Mouse (Mus musculus): Measurements from ENCODE around the gene Pde4b. TPM values are rescaled to one million over a fixed set of nuclear protein-coding genes. Genes with fewer than 3 reads are reported as not detected.
A peak's percentile ranks its signal among the peaks of the same experiment; 100 is the strongest.

Pde4b gene
- polyA plus RNA-seq, 1 experiment from 2014 or later: 19.1 TPM

DNA sequence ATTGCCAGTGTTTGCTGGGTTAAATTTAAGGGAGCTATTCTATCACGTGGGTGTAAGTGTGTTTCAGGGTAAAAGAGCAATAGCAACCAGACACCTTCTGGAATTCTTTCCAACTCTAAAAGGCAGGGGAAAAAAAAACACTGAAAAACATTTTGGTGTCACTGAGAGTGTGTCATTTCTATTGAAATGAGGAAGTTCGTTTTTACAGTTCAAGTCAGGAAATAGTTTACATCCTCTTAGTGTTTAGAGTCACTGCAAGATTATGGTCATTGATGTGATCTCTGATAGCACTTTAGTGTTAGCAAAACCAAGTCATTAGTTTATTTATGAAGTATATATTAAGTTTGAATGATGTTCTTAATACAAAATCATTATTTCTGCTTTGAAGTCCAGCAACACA, 559.7 kb downstream of the Pde4b start:
- WGBS: 46% methylated on average over 2 of the region's 2 CpGs
- Histone ChIP-seq H3K9me3 (no peaks in the 10 kb centered on the region), H3K27me3 (replicated peaks) (no peaks in the 10 kb centered on the region), H3K36me3 (no peaks in the 10 kb centered on the region), H3K4me1 (no peaks in the 10 kb centered on the region), H3K4me2 (no peak overlapping the region), H3K27ac (replicated peaks) (no peak overlapping the region), H3K4me3 (no peak overlapping the region), H3K9ac (no peak overlapping the region)
- ATAC-seq (ENCODE audit: extremely low read depth, insufficient number of reproducible peaks, low FRiP score, low TSS enrichment): no peak

DNA sequence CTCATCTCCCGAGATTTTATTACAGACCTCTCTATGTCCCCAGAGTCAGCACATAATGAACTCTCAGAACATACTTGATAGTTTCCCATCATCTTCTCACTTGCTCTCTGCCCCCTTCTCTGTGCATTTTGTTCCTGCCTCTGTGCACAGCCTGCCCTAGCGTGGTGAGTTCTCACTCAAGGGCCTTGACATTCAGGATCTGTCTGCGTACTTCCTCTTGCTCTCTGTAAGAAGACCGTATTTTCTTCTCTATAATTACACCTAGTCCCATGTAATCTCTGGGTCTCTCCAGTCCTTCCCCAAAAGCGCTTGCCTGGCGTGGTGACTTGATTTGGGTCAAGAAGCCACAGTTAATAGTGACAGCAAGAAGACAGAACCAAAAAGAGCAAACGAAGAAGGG, 568.0 kb downstream of the Pde4b start:
- WGBS: 72% methylated on average over 7 of the region's 7 CpGs
- ATAC-seq (ENCODE audit: extremely low read depth, insufficient number of reproducible peaks, low FRiP score, low TSS enrichment): no peak

DNA sequence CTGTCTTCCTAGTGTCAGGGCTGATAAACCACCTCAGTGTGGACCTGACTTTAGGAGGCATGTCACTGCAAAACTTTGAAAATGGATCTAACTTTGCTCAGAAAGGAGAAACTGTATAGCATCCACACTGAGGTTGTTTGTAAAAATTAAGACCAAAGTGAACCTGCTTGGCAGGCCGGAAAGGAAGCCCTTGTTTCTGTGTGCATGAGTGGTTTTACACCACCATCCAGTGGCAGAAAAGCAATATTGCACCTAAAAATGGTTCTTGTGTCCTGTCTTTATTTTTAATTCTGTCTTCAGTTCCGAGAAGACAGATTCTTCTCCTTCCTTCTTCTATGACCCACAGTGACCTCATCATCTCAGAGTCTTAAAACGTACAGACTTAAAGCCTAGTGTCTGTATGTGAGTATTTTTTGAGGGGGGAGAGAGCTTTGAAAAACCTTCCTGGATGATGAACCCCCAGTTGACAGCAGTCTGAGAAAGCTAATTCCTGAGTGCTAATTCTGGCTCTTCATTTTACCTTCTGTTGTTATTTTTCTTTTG, 569.2 kb downstream of the Pde4b start:
- Histone ChIP-seq H3K9me3 (no peaks in the 10 kb centered on the region), H3K27me3 (replicated peaks) (no peaks in the 10 kb centered on the region), H3K9ac (peak overlapping the region; percentile 56; the same call in 1 of the 2 replicates), H3K4me3 (no peak overlapping the region), H3K4me1 (0 out of 2 replicates have a peak, but pooled peaks cover 2% of the 10 kb centered on the region), H3K36me3 (no peaks in the 10 kb centered on the region), H3K4me2 (no peak overlapping the region), H3K27ac (replicated peaks) (no peak overlapping the region)
- no peak for ATAC-seq (ENCODE audit: extremely low read depth, insufficient number of reproducible peaks, low FRiP score, low TSS enrichment)
- WGBS: 15% methylated on average over 3 of the region's 3 CpGs

More for the DNA sequence above, 568.0 kb downstream of the Pde4b start:
- no peak overlapping the region for H3K4me2 ChIP-seq
- H3K4me3 ChIP-seq: no peak overlapping the region
- 0 out of 2 replicates have a peak, but pooled peaks cover 2% of the 10 kb centered on the region for H3K4me1 ChIP-seq
- no peak overlapping the region for H3K9ac ChIP-seq
- no peaks in the 10 kb centered on the region for H3K27me3 ChIP-seq (replicated peaks)
- H3K36me3 ChIP-seq: no peaks in the 10 kb centered on the region
- no peak overlapping the region for H3K27ac ChIP-seq (replicated peaks)
- no peaks in the 10 kb centered on the region for H3K9me3 ChIP-seq

Other genes with a start within 250 kb of the Pde4b start
- not detected in 2 replicates for gene B020004J07Rik, start 243.5 kb upstream of the Pde4b start, polyA plus RNA-seq (2015; fragmentation: Nextera tagmentation; extraction: Ambion mirVana)
- not detected in 2 replicates for gene C130073F10Rik, start 193.8 kb upstream of the Pde4b start, polyA plus RNA-seq (2015; fragmentation: Nextera tagmentation; extraction: Ambion mirVana)
- gene Gm12800, start 178.4 kb upstream of the Pde4b start, polyA plus RNA-seq (2015; fragmentation: Nextera tagmentation; extraction: Ambion mirVana): not detected in 2 replicates
- gene Gm12794, start 147.1 kb upstream of the Pde4b start, polyA plus RNA-seq (2015; fragmentation: Nextera tagmentation; extraction: Ambion mirVana): not detected in 2 replicates
- not detected in 2 replicates for gene Gm12790, start 106.5 kb upstream of the Pde4b start, polyA plus RNA-seq (2015; fragmentation: Nextera tagmentation; extraction: Ambion mirVana)
- not detected in 2 replicates for gene Gm12789, start 100.9 kb upstream of the Pde4b start, polyA plus RNA-seq (2015; fragmentation: Nextera tagmentation; extraction: Ambion mirVana)